Mouse (Mus musculus) retina, postnatal 1 day (tissue): ENCODE data around the gene AC124502.3.
A peak's percentile ranks its signal among the peaks of the same experiment; 100 is the strongest.

ENCODE experiments used
- DNase-seq: peaks from one replicate; pipeline ENCODE4 v3.0.0-alpha.2; 2012

The AC124502.3 gene

GRCm38 (mm10) chr19:5060365-5061330 is 22.0 kb downstream of the AC124502.3 start:
- DNase-seq, result no peak

GRCm38 (mm10) chr19:5062041-5062440 is 23.4 kb downstream of the AC124502.3 start:
- DNase-seq, result no peak

- no peak for DNase-seq
These were observed 23.8 kb downstream of the AC124502.3 start for GRCm38 (mm10) chr19:5062446-5062845.

GRCm38 (mm10) chr19:5065104-5065503 is 26.4 kb downstream of the AC124502.3 start:
- DNase-seq, result peak; percentile 39

GRCm38 (mm10) chr19:5067040-5067799 is 28.5 kb downstream of the AC124502.3 start:
- no peak for DNase-seq

- peak; percentile 82 for DNase-seq
These were observed 29.3 kb downstream of the AC124502.3 start, which contains the start of gene Cd248 for GRCm38 (mm10) chr19:5067867-5068569. Gene Cd248, plus strand, starts transcription at chr19:5068078.

- peak; percentile 81 for DNase-seq
These were observed 30.0 kb downstream of the AC124502.3 start for GRCm38 (mm10) chr19:5068570-5069234.

- DNase-seq, result no peak
These were observed 30.8 kb downstream of the AC124502.3 start for GRCm38 (mm10) chr19:5069486-5069885.

- no peak for DNase-seq
These were observed 31.3 kb downstream of the AC124502.3 start for GRCm38 (mm10) chr19:5069978-5070377.

- no peak for DNase-seq
These were observed 32.4 kb downstream of the AC124502.3 start for GRCm38 (mm10) chr19:5071077-5071476.

- DNase-seq, result peak; percentile 87
These were observed 33.1 kb downstream of the AC124502.3 start for GRCm38 (mm10) chr19:5071545-5072369.

GRCm38 (mm10) chr19:5072389-5073019 is 33.8 kb downstream of the AC124502.3 start:
- DNase-seq, result peak; percentile 44

- peak; percentile 84 for DNase-seq
These were observed 34.3 kb downstream of the AC124502.3 start for GRCm38 (mm10) chr19:5073028-5073427.

- no peak for DNase-seq
These were observed 34.8 kb downstream of the AC124502.3 start for GRCm38 (mm10) chr19:5073518-5073917.

- DNase-seq, result no peak
These were observed 40.6 kb downstream of the AC124502.3 start for GRCm38 (mm10) chr19:5079279-5079678.

- DNase-seq, result no peak
These were observed 43.3 kb downstream of the AC124502.3 start for GRCm38 (mm10) chr19:5082005-5082404.

- no peak for DNase-seq
These were observed 43.9 kb downstream of the AC124502.3 start for GRCm38 (mm10) chr19:5082596-5082995.

GRCm38 (mm10) chr19:5083961-5084833 is 45.5 kb downstream of the AC124502.3 start:
- DNase-seq, result no peak

- no peak for DNase-seq
These were observed 46.1 kb downstream of the AC124502.3 start for GRCm38 (mm10) chr19:5084834-5085144.
